Mouse (Mus musculus): ENCODE results near the gene Clcn1. TPM values are rescaled to one million over a fixed set of nuclear protein-coding genes. Genes with fewer than 3 reads are reported as not detected.

Clcn1 gene
- polyA plus RNA-seq, 1 experiment from 2014 or later: 2.2 TPM

- Histone ChIP-seq H3K9me3 (no peaks in the 10 kb centered on the region), H3K27me3 (no peaks in the 10 kb centered on the region), H3K36me3 (replicated peaks) (peaks cover 60% of the 10 kb centered on the region), H3K4me1 (peaks cover 35% of the 10 kb centered on the region), H3K9ac (no peak overlapping the region), H3K4me3 (replicated peaks) (no peak overlapping the region), H3K27ac (no peak overlapping the region), H3K4me2 (no peak overlapping the region)
- WGBS: 69% methylated on average over 11 of the region's 11 CpGs
- no peak for ATAC-seq (ENCODE audit: low FRiP score)
Measured at GRCm38 (mm10) chr6:42354076-42355019, 67.9 kb downstream of the Clcn1 start.

- peaks cover 68% of the 10 kb centered on the region for H3K36me3 ChIP-seq (replicated peaks)
- 87% methylated on average over 6 of the region's 6 CpGs for WGBS
- H3K27ac ChIP-seq: no peak overlapping the region
- H3K9me3 ChIP-seq: no peaks in the 10 kb centered on the region
- no peak for ATAC-seq (ENCODE audit: low FRiP score)
- H3K4me3 ChIP-seq (replicated peaks): no peak overlapping the region
- peaks cover 35% of the 10 kb centered on the region for H3K4me1 ChIP-seq
- no peak overlapping the region for H3K4me2 ChIP-seq
- no peaks in the 10 kb centered on the region for H3K27me3 ChIP-seq
- H3K9ac ChIP-seq: no peak overlapping the region
Measured at GRCm38 (mm10) chr6:42355366-42355765, 68.9 kb downstream of the Clcn1 start.

GRCm38 (mm10) chr6:42355794-42356600 lies 69.5 kb downstream of the Clcn1 start:
- 93% methylated on average over 13 of the region's 13 CpGs for WGBS
- peaks cover 68% of the 10 kb centered on the region for H3K36me3 ChIP-seq (replicated peaks)

GRCm38 (mm10) chr6:42356913-42357312 lies 70.4 kb downstream of the Clcn1 start:
- Histone ChIP-seq H3K4me3 (replicated peaks) (no peak overlapping the region), H3K9me3 (no peaks in the 10 kb centered on the region), H3K36me3 (replicated peaks) (peaks cover 63% of the 10 kb centered on the region), H3K4me1 (peaks cover 20% of the 10 kb centered on the region), H3K9ac (no peak overlapping the region), H3K4me2 (no peak overlapping the region), H3K27ac (no peak overlapping the region), H3K27me3 (no peaks in the 10 kb centered on the region)
- WGBS: 94% methylated on average over 5 of the region's 5 CpGs
- ATAC-seq (ENCODE audit: low FRiP score): no peak

More at GRCm38 (mm10) chr6:42355794-42356600, 69.5 kb downstream of the Clcn1 start:
- no peak overlapping the region for H3K4me2 ChIP-seq
- ATAC-seq (ENCODE audit: low FRiP score): no peak
- peaks cover 29% of the 10 kb centered on the region for H3K4me1 ChIP-seq
- H3K9me3 ChIP-seq: no peaks in the 10 kb centered on the region
- no peak overlapping the region for H3K4me3 ChIP-seq (replicated peaks)
- H3K27me3 ChIP-seq: no peaks in the 10 kb centered on the region
- H3K27ac ChIP-seq: no peak overlapping the region
- H3K9ac ChIP-seq: no peak overlapping the region

GRCm38 (mm10) chr6:42357901-42358300 lies 71.4 kb downstream of the Clcn1 start:
- Histone ChIP-seq H3K4me2 (no peak overlapping the region), H3K4me3 (replicated peaks) (no peak overlapping the region), H3K27ac (no peak overlapping the region), H3K9me3 (no peaks in the 10 kb centered on the region), H3K27me3 (no peaks in the 10 kb centered on the region), H3K4me1 (peaks cover 18% of the 10 kb centered on the region), H3K9ac (no peak overlapping the region), H3K36me3 (replicated peaks) (peaks cover 54% of the 10 kb centered on the region)
- no peak for ATAC-seq (ENCODE audit: low FRiP score)
- WGBS: 80% methylated on average over 6 of the region's 6 CpGs

GRCm38 (mm10) chr6:42358901-42359300 lies 72.4 kb downstream of the Clcn1 start:
- Histone ChIP-seq H3K4me3 (replicated peaks) (no peak overlapping the region), H3K9me3 (no peaks in the 10 kb centered on the region), H3K27me3 (no peaks in the 10 kb centered on the region), H3K27ac (no peak overlapping the region), H3K36me3 (replicated peaks) (peaks cover 52% of the 10 kb centered on the region), H3K4me2 (no peak overlapping the region), H3K4me1 (peaks cover 10% of the 10 kb centered on the region), H3K9ac (no peak overlapping the region)
- WGBS: 93% methylated on average over 12 of the region's 12 CpGs
- ATAC-seq (ENCODE audit: low FRiP score): no peak

- 81% methylated on average over 9 of the region's 9 CpGs for WGBS
- Histone ChIP-seq H3K9ac (no peak overlapping the region), H3K4me3 (replicated peaks) (no peak overlapping the region), H3K36me3 (replicated peaks) (peaks cover 52% of the 10 kb centered on the region), H3K4me2 (no peak overlapping the region), H3K27me3 (no peaks in the 10 kb centered on the region), H3K4me1 (peaks cover 3% of the 10 kb centered on the region; the same call in 1 of the 2 replicates), H3K9me3 (no peaks in the 10 kb centered on the region), H3K27ac (no peak overlapping the region)
- no peak for ATAC-seq (ENCODE audit: low FRiP score)
Measured at GRCm38 (mm10) chr6:42359364-42360147, 73.1 kb downstream of the Clcn1 start.

- WGBS: 95% methylated on average over 6 of the region's 6 CpGs
- peaks cover 48% of the 10 kb centered on the region for H3K36me3 ChIP-seq (replicated peaks)
Measured at GRCm38 (mm10) chr6:42360231-42360840, 73.9 kb downstream of the Clcn1 start.

GRCm38 (mm10) chr6:42361041-42361895 lies 74.8 kb downstream of the Clcn1 start:
- no peak overlapping the region for H3K4me2 ChIP-seq
- no peak overlapping the region for H3K9ac ChIP-seq
- H3K9me3 ChIP-seq: no peaks in the 10 kb centered on the region
- H3K27me3 ChIP-seq: no peaks in the 10 kb centered on the region
- H3K27ac ChIP-seq: no peak overlapping the region
- 95% methylated on average over 13 of the region's 13 CpGs for WGBS
- H3K4me3 ChIP-seq (replicated peaks): no peak overlapping the region
- peaks cover 3% of the 10 kb centered on the region; the same call in 1 of the 2 replicates for H3K4me1 ChIP-seq
- H3K36me3 ChIP-seq (replicated peaks): peaks cover 38% of the 10 kb centered on the region
- ATAC-seq (ENCODE audit: low FRiP score): no peak

More at GRCm38 (mm10) chr6:42360231-42360840, 73.9 kb downstream of the Clcn1 start:
- H3K9me3 ChIP-seq: no peaks in the 10 kb centered on the region
- no peak overlapping the region for H3K4me3 ChIP-seq (replicated peaks)
- no peaks in the 10 kb centered on the region for H3K27me3 ChIP-seq
- ATAC-seq (ENCODE audit: low FRiP score): no peak
- H3K9ac ChIP-seq: no peak overlapping the region
- H3K27ac ChIP-seq: no peak overlapping the region
- H3K4me2 ChIP-seq: no peak overlapping the region
- H3K4me1 ChIP-seq: peaks cover 3% of the 10 kb centered on the region; the same call in 1 of the 2 replicates

- 72% methylated on average over 1 of the region's 1 CpGs for WGBS
Measured at GRCm38 (mm10) chr6:42362074-42362473, 75.6 kb downstream of the Clcn1 start.

GRCm38 (mm10) chr6:42362497-42362896 lies 76.0 kb downstream of the Clcn1 start:
- no peak overlapping the region for H3K27ac ChIP-seq
- no peak for ATAC-seq (ENCODE audit: low FRiP score)
- H3K27me3 ChIP-seq: no peaks in the 10 kb centered on the region
- H3K4me3 ChIP-seq (replicated peaks): no peak overlapping the region
- no peak overlapping the region for H3K9ac ChIP-seq
- peaks cover 3% of the 10 kb centered on the region; the same call in 1 of the 2 replicates for H3K4me1 ChIP-seq
- 65% methylated on average over 1 of the region's 1 CpGs for WGBS
- H3K4me2 ChIP-seq: no peak overlapping the region
- peaks cover 26% of the 10 kb centered on the region for H3K36me3 ChIP-seq (replicated peaks)
- H3K9me3 ChIP-seq: no peaks in the 10 kb centered on the region

More at GRCm38 (mm10) chr6:42362074-42362473, 75.6 kb downstream of the Clcn1 start:
- H3K27me3 ChIP-seq: no peaks in the 10 kb centered on the region
- H3K4me2 ChIP-seq: no peak overlapping the region
- H3K9ac ChIP-seq: no peak overlapping the region
- peaks cover 3% of the 10 kb centered on the region; the same call in 1 of the 2 replicates for H3K4me1 ChIP-seq
- H3K9me3 ChIP-seq: no peaks in the 10 kb centered on the region
- no peak overlapping the region for H3K4me3 ChIP-seq (replicated peaks)
- no peak overlapping the region for H3K27ac ChIP-seq
- ATAC-seq (ENCODE audit: low FRiP score): no peak
- peaks cover 30% of the 10 kb centered on the region for H3K36me3 ChIP-seq (replicated peaks)
